Mouse (Mus musculus) central nervous system, embryonic 14 days (tissue): ENCODE data around the gene Zdhhc12. TPM values are rescaled to one million over a fixed set of nuclear protein-coding genes. Genes with fewer than 3 reads are reported as not detected.

Experiments
- polyA plus RNA-seq: library from polyadenylated mRNA; depleted of rRNA; stranded (reverse); fragments of >200 nt; gene quantifications from 2 replicates; pipeline ENCODE4 v1.2.3, GENCODE M21; 2012; rRNA removed

Gene Zdhhc12
- 30.2 and 39.0 TPM in 2 replicates for polyA plus RNA-seq

DNA sequence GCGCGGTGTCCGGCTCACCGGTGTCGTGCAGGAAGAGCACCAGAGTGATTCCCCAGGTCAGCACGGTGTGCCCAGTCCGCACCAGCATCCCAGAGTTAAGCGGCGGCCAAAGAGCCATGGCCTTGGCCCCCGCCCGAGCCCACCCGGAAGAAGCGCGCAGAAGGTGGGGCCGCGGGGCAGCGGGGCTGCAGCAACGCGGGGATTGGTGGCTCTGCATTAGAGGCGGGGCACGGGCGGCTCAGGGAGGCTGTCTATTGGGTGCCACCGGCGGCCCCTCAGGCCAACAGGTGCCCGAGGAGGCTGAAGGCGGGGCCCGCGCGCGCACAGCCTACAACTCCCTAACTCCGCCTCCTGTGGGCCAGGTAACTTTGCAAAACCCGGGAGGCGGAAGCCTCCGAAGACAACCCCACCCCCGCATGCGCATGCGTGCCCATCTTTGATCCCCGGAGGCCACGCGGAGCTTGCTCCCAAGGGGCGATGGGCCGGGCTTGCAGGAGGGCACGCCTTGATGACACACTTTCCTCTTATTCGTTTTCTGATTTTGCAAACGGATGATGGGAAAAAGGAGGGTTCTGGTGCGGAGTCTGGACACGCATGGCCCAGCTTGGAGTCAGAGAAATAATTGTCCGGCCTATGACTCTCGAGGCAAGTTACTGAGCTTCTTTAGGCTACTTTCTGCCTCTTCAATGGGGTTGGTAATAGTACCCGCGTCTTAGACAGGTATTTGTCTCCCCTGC is at the start of gene Zdhhc12:
Gene Zdhhc12 (minus strand): TSS at position 178 of the 737 bp plus-strand sequence.

DNA sequence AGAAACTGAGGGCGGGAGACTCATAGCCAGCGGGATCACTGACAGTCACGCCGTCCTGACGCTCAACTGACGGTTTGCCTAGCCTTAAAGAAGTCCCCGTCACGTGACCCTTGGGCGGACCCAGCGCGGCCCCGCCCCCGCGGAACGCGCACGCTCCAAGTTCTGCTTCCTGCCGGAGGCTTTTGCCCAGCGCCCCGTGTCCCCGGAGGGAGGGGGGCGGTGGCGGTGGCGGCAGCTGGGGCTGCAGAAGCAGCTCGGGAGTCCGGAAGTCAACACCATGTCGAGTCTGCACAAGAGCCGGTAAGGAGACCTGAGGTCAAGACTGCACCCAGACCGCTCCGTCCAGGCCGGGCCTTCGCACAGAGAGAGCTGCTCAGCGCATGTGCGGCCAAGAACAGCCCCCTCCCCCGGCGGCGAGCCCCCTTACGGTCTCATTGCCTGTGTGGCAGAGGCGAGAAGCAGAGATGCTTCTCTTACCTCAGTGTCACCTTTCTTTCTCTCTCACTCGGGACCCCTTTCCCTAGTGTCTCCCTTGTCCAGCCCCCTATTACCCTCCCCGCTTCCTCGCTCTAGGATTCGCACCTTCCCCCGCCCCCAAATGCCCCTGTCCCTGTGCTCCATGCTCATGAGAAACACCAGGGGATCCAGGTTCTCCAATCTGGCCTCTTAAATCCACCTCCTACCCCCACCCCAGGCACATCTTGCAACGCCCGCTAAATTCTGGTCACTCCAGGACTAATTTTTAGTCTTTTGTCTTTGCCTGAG is 40.3 kb upstream of the Zdhhc12 start, which contains the start of gene Tbc1d13:
Gene Tbc1d13 (plus strand): TSS at position 134 of the 765 bp plus-strand sequence.

DNA sequence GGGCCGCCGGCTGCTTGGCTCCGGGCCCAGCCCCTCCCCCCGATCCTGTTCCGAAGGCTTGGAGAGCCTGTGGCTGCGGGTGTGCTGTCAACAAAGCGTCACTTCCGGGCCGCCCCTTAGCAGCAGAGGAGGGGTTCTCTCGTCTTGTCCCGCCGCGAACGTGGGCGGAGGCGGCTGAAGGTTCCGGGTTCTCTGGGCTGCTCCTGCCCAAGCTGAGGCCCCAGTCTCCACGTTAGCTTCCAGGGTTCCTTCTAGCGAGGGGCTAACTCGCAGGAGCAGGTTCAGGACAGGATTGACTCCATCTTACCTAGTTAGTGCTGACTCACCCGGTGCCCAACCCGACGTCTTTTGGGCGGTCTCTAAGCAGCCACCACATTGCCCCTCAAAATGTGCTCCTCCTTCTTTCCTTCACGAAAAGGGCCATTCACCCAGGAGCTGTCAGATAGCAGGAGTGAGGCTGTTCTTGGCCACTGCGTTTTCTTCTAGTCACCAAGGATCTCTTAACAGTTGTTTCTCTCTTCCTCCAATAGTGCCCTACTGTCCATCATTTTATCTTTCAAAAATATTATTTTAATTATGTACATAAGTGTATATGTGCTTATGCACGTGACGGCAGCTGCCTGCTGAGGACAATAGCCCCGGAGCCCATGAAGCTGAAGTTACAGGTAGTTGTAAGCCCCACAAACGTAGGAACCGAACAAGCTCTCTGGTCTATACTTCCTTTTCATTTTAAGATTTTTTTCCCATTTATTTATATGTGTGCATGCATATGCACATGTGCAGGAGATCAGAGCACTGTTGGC is 31.2 kb upstream of the Zdhhc12 start, which contains the start of gene Zer1:
Gene Zer1 (minus strand): TSS at position 114 of the 803 bp plus-strand sequence.

DNA sequence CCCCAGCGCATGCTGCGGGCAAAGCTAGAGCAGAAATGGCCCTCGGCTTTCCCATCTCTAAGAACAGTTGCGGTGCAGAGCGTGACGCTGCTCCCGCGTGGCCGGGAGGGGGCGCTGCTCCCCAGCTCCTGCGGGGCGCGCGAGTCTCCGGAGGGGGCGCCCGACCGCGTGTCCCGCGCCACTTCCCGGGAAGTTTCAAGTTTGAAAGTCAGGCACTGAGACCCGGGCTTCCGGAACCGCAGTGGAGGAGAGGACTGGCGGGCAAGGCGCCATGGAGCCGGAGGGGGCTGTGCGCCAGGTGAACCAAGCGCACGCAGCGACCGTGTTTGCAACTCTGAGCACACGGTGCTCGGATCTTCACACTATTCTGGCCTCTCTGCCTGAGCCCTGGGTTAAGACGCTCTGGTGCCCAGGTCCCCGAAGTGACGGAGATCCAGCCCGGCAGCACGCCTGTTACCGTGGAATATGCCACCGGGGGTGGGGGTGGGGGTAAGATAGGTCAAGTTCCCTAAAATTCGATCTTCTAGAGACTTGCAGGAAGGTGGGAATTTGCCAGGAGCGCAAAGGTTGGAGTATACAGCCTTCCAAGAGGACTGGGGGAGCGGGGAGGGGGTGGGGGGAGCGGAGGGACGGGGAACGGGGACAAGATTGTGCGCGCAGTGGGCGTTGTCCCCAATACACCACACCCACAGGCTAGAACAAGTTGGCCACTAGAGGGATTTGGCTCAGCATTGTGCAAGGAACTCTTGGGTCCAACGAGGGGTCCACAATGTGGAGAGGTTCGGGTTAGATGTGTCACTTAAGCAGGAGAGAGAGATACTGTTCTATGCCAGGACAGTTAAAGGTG is 15.7 kb downstream of the Zdhhc12 start, which contains the start of gene Pkn3:
Gene Pkn3 (plus strand): TSS at position 183 of the 847 bp plus-strand sequence.

DNA sequence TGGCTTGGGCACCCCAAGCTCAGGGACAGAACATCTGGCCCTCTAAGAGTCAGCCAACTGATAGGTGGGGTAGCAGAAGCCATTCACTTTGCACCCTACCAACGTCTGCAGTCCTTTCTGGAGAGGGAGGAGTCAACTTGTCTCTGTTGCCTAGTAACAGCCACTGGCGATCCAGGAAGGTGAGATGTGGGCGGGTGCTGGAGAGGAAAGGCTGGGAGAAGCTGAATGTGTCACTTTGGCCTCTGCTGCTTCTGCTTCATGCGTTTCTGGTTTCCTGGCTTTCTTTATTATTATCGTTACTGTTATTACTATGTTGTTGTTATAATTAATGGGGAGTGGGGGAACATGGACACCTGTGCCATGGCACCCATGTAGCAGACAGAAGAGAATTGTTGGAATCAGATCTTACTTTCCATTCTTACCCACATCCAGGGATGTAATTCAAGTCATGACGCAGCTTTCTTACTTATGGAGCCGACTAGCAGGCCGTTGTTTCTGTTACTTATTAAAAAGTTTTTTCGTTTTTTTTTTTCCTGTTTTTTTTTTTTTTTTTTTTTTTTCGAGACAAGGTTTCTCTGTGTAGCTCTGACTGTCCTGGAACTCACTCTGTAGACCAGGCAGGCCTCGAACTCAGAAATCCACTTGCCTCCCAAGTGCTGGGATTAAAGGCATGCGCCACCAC is 36.1 kb downstream of the Zdhhc12 start, which contains the start of gene Set:
Gene Set (plus strand): TSS at position 156 of the 682 bp plus-strand sequence.

DNA sequence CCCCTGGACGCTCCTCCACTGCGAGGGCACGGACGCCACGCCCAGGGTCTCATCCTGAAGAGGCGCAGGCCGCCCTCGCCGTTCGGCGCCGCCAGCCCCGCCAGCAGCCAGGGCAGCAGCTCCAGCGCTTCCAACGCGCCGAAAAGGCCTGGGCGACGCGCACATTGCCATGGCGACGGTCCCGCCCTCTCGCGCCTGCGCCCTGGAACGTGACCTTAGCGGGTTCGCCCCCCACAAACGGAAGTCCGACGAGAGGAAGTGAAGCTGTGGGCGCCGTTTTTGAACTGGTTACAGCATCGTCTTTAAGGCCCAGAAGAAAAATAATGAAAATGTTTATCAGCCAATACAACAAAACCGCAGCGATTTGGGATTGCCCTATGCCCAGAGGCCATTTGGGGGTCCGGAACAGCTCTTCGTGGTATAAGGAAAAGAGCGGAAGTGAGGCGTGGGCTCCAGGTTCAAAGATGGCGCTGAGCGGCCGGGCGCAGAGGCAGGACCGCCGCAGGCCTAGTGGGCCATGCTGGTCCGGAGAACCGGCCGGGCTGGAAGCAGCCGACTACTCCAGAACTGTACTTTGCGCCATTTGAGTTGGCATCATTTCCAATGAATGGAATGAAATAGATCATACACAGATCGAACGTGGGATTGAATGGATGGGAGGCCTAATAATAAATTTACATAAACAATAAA is 44.6 kb downstream of the Zdhhc12 start, which contains the start of gene Wdr34:
Gene Wdr34 (minus strand): TSS at position 183 of the 690 bp plus-strand sequence.

Other genes starting within 250 kb of the Zdhhc12 start
- 27.7 and 42.4 TPM in 2 replicates for gene Cercam, start 224.5 kb downstream of the Zdhhc12 start, polyA plus RNA-seq
- 92.1 and 102 TPM in 2 replicates for gene Odf2, start 204.4 kb downstream of the Zdhhc12 start, polyA plus RNA-seq
- 55.0 and 55.1 TPM in 2 replicates for gene Gle1, start 158.2 kb downstream of the Zdhhc12 start, polyA plus RNA-seq
- 550 and 589 TPM in 2 replicates for gene Sptan1, start 128.1 kb downstream of the Zdhhc12 start, polyA plus RNA-seq
- 63.2 and 64.7 TPM in 2 replicates for gene Wdr34, start 44.8 kb downstream of the Zdhhc12 start, polyA plus RNA-seq
- 346 and 393 TPM in 2 replicates for gene Set, start 36.3 kb downstream of the Zdhhc12 start, polyA plus RNA-seq
- gene Pkn3, start 16.0 kb downstream of the Zdhhc12 start, polyA plus RNA-seq: 9.1 TPM in 2 replicates
- 69.0 TPM in 2 replicates for gene Zer1, start 30.9 kb upstream of the Zdhhc12 start, polyA plus RNA-seq
- 61.3 and 63.8 TPM in 2 replicates for gene Tbc1d13, start 40.1 kb upstream of the Zdhhc12 start, polyA plus RNA-seq
- gene Endog, start 77.8 kb upstream of the Zdhhc12 start, polyA plus RNA-seq: 14.6 and 18.2 TPM in 2 replicates
- 54.3 and 55.7 TPM in 2 replicates for gene Spout1, start 84.8 kb upstream of the Zdhhc12 start, polyA plus RNA-seq
- gene Kyat1, start 112.2 kb upstream of the Zdhhc12 start, polyA plus RNA-seq: 31.1 and 32.9 TPM in 2 replicates
- 26.6 and 28.7 TPM in 2 replicates for gene Lrrc8a, start 144.1 kb upstream of the Zdhhc12 start, polyA plus RNA-seq
- 11.1 and 16.3 TPM in 2 replicates for gene Gm28035, start 146.9 kb upstream of the Zdhhc12 start, polyA plus RNA-seq
- gene Phyhd1, start 172.6 kb upstream of the Zdhhc12 start, polyA plus RNA-seq: 16.7 and 19.0 TPM in 2 replicates
- gene Gm28038, start 187.4 kb upstream of the Zdhhc12 start, polyA plus RNA-seq: not detected in 2 replicates
- gene Dolk, start 192.7 kb upstream of the Zdhhc12 start, polyA plus RNA-seq: 11.0 and 12.2 TPM in 2 replicates
- gene Nup188, start 192.7 kb upstream of the Zdhhc12 start, polyA plus RNA-seq: 42.1 and 44.5 TPM in 2 replicates